Comparison of ENCODE assay signal across 15 mouse cellular contexts in the genomic region with DNA sequence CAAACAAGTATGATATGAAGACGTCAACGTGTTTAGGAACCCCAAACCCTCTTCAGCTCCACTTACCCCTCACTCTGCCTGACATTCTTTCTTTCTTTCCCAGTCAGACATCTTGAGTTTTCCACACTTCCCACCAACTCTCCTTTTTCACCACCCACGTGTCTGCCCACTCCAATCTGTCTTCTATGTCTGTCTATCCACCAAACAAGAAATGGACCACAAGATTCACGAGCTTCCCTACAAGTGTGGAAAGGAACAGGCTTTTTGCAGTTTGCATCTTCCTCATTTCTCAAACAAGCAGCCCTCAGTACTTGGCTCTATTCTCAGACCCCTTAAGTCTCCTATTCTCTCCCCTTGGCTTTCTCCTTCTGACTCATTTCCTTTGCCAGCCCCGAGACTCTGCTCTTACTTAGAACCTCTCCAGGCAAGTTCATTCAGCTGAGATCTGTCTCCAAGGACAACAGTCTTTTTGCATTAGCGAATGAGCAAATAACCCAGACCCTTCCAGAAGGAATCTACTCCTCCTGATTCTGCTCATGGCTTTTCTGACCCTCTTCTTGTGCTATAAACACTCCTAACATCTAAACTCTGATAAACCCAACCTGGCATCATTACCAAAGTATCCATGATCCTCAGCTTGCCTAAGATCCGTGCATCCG.
DNase-seq lines count a peak whose midpoint lies in the region; ATAC-seq lines count a peak whose summit lies in the region.
"Had no signal": no experiment of that assay in that cellular context is flagged by ENCODE, and none has a peak within 500 bp of the region (broad histone marks: within the 10 kb centered on the region; RNA-seq: fewer than 3 reads in every experiment).

No protein-coding gene starts in this region.

- DNase-seq in frontal cortex, postnatal 25 days (ENCODE audit: low spot score in 2 of 2): no peak
- DNase-seq in left cerebral cortex, adult 11 months (ENCODE audit: low spot score): peak; percentile 39
- no peak for DNase-seq in left cerebral cortex, postnatal 4 days
- peak; percentile 32 to 44 for DNase-seq in layer of hippocampus, postnatal 36 days
- peak; percentile 88 for DNase-seq in telencephalon, adult 2 months (ENCODE audit: low read depth, low spot score)
- DNase-seq in gastrocnemius, adult 18-20 months (ENCODE audit: low spot score): no peak
- DNase-seq in retina, postnatal 1 day: no peak
- DNase-seq: adrenal gland, adult 8-10 months; cerebellum, adult 18-20 months; kidney, adult 9 months; kidney, postnatal 36 days; lung, adult 2 months; thymus, postnatal 14 days had no signal

- intact Hi-C loops in left cerebral cortex, postnatal 4 days (cut with DNase I): no loop called here

- peak; percentile 89 for ATAC-seq in frontal cortex, adult (ENCODE audit: low TSS enrichment)
- ATAC-seq: hindbrain, postnatal 0 days had no signal

Comparison
In these comparisons a context has a peak if more than half of its experiments do, and no peak if none do; other contexts are left out.
1. DNase-seq: peak in left cerebral cortex, adult 11 months (single experiment), layer of hippocampus, postnatal 36 days (2 of 2) and telencephalon, adult 2 months (single experiment); none in frontal cortex, postnatal 25 days (0 of 2), left cerebral cortex, postnatal 4 days (single experiment), gastrocnemius, adult 18-20 months (single experiment) and retina, postnatal 1 day (single experiment).